Mouse (Mus musculus): ENCODE data around the gene Trim71.

Gene Trim71

GRCm38 (mm10) chr9:114484771-114485170 lies 79.4 kb downstream of the Trim71 start:
- no peak for DNase-seq (ENCODE audit: low spot score in 2 of 2)

- DNase-seq (ENCODE audit: low spot score in 2 of 2), result no peak
These were observed 83.2 kb downstream of the Trim71 start for GRCm38 (mm10) chr9:114480940-114481339.

GRCm38 (mm10) chr9:114477019-114477418 lies 87.2 kb downstream of the Trim71 start:
- no peak for DNase-seq (ENCODE audit: low spot score in 2 of 2)

GRCm38 (mm10) chr9:114471892-114472291 lies 92.3 kb downstream of the Trim71 start:
- DNase-seq (ENCODE audit: low spot score in 2 of 2), result no peak

- DNase-seq (ENCODE audit: low spot score in 2 of 2), result no peak
These were observed 95.5 kb downstream of the Trim71 start for GRCm38 (mm10) chr9:114468701-114469100.

- DNase-seq (ENCODE audit: low spot score in 2 of 2), result no peak
These were observed 96.0 kb downstream of the Trim71 start for GRCm38 (mm10) chr9:114468217-114468616.

GRCm38 (mm10) chr9:114466871-114467270 lies 97.3 kb downstream of the Trim71 start:
- no peak for DNase-seq (ENCODE audit: low spot score in 2 of 2)

- DNase-seq (ENCODE audit: low spot score in 2 of 2), result no peak
These were observed 98.7 kb downstream of the Trim71 start for GRCm38 (mm10) chr9:114465442-114465841.

- DNase-seq (ENCODE audit: low spot score in 2 of 2), result no peak
These were observed 101.6 kb downstream of the Trim71 start for GRCm38 (mm10) chr9:114462569-114462968.

- no peak for DNase-seq (ENCODE audit: low spot score in 2 of 2)
These were observed 105.7 kb downstream of the Trim71 start for GRCm38 (mm10) chr9:114458436-114458835.
